Mouse (Mus musculus) kidney, postnatal 4 days (tissue): ENCODE data around the gene Dhtkd1.
A peak's percentile ranks its signal among the peaks of the same experiment; 100 is the strongest.

Source experiments
- DNase-seq, 2 experiments: peaks; one replicate each; pipeline ENCODE4 v3.0.0; 2021; ENCODE audit warnings: mixed read lengths in 2 of 2

The Dhtkd1 gene

DNA sequence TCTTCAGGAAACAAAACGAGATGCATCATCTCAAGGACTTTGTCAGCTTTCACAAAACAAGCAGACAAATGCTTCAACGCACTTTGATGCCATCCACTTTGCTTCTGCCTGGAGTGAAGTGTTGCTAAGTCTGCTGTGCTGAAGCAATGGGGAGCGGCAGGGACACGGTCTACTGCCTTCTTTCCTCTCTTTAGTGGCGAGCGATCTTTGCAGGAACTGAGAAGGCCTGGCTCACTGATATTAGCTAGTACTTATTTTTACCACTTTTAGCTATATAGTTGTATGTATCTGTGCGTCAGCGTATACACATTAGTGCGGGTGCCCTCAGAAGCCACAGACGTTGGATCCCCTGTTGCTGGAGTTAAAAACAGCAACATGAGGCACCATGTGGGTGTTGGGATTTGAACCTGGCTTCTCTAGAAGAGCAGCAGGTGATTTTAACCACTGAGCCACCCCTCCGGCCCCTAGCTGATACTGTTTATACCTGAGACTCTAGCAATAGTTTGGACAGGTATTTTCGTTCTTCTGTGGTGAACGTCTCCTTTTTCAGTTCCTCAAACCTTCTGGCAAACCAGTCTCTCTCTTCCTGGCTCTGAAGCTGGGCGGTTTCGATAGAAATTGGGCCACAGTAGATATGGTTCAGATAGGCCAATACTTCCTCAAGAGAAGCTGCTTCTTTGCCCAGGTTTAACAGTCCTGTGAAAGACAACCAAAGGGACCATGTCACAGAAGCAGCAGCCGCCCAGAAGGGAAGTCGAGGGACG is 12.1 kb downstream of the Dhtkd1 start:
- DNase-seq = no peak

DNA sequence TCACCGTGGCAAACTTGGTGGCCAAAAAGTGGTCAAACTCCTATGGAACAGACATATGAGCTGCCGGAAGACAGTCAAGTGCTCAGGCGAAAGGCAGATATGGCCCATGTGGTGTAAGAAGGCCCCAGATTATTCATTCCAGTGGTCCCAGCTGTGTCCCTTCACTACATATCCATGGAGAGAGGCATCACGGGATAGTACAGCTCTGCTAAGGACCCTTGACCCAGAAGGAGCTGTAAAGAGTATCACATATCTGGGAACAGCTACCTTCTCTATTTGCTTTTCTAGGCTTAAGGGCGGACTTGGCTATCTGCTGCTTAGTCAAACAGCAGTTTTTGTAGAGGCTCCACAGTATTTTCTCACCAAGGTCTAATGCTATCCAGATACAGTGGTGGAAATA is 12.8 kb downstream of the Dhtkd1 start:
- DNase-seq = no peak

- no peak for DNase-seq
Observed at GRCm38 (mm10) chr2:5927481-5927880, 15.1 kb downstream of the Dhtkd1 start.

GRCm38 (mm10) chr2:5923786-5924185 is 18.8 kb downstream of the Dhtkd1 start:
- no peak for DNase-seq

- no peak for DNase-seq
Observed at GRCm38 (mm10) chr2:5922823-5923222, 19.8 kb downstream of the Dhtkd1 start.

DNA sequence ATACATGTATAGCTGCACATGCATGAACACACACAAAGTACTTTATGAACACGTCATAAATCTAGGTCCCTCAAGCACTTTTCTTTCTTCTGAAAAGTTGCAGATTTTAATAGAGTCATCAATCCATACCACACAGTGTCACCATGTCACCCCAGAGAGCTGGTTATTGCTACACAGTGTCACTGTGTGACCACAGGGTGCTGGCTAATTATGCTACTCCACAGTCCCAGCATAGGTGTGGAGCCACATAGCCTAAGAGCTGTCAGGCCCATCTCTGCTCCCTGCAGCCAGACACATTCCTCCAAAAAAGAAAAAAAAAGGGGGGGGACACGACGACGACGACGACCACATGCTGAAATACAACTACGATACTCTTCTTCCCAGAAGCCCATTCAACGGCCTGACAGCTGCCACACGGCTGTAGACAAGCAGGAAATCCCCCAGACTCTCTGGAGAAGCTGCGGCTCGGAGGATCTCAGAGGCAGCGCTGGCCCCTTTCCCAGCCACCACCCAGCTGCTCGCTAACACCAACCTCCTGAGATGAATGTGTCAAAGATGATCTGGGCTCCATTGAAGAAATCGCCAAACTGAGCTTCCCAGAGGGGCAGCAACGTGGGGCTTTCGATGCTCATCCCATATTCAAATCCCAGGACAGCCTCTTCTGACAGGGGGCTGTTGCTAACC is 31.2 kb downstream of the Dhtkd1 start:
- peak; percentile 21 to 24 for DNase-seq

DNA sequence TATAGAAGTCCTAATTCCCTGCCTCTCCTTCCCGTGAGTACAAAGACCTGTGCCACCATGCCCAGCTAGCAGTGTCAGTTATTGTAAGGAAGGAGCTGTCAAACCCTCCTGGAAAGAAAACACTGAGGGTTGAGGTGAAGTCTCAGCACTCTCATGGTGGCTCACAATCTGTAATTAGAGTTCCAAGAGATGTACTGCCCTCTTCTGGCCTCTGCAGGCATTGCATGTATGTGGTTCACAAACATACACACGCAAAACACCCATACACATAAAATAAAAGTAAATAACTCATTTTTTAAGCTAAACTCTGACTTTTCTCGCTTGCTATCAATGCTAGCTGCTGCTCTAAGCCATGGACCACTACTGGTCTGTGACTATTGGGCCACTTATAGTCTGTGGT is 36.0 kb downstream of the Dhtkd1 start:
- DNase-seq = peak; percentile 62 to 70

DNA sequence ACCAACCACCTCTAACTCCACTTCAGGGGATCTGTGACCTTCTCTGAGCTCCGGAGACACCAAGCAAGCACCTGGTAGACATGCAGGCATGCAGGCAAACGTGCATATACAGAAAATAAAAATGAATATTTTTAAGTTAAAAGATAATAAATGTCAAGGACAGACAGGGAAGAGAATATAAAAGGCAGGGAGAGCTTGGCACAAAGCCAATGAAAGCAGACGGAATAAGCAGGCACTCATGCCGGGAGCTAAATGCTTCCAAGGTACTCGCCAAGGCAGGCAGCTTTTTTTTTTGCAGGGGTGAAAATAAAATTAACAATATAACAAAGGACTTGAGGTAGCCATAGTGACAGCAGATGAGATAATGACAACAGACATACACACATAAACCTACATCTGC is 36.5 kb downstream of the Dhtkd1 start:
- DNase-seq = peak in 1 of 2 experiments; percentile 25

DNA sequence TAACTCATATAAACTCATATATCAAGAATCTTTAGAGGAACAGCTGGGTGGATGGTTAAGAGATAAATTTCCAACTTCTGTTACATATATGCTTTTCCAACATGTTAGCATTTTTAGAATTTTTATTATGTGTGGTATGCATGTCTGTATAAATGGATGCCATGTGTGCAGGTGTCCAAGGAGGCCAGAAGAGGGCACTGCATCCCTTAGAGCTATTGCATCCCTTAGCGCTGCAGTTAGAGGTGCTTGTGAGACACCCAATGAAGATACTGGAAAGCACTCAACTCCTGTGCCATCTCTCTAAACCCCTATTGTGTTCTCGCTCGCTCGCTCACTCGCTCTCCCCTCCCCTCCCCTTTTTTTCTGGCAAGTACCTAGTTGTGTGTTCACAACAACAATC is 42.4 kb downstream of the Dhtkd1 start:
- DNase-seq = peak; percentile 36 to 54

DNA sequence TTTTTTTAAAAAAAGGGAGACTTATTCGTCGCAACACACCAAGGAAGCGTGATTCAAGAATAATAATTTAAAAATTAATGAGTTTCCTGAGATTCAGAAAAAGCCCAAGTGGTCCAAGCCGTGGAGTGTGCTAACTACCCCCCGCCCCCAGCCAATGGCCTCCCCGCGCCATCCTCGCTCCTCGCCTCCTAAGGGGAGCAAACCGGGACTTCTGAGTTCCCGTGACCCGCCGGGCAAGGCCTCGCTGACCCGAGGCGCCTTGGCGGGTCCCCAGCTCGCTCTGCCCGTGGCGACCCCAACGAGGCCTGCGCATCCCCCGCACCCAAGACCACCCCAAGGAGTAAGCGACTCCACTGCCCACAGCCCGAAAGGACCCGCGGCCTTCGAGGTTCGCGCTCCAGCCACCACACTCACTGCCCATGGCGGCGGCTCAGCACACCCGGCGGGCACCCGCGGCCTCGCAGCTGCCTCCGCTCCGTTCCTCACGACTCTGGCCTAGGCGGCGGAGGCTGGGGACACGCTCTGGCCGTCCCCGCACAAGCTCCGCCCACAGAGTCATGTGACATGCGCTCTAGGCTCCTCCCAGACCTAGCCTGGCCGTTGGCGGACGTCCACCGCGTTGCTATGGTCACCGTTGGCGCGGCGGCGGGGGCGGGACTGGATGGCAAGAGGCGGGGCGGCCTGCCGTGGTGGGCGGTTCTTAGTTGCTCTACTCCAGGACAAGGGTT is 47.6 kb downstream of the Dhtkd1 start, which contains the start of gene Sec61a2:
TSS of gene Sec61a2 (minus strand) at position 590 of the 728 bp plus-strand sequence.
- DNase-seq = peak; percentile 100

DNA sequence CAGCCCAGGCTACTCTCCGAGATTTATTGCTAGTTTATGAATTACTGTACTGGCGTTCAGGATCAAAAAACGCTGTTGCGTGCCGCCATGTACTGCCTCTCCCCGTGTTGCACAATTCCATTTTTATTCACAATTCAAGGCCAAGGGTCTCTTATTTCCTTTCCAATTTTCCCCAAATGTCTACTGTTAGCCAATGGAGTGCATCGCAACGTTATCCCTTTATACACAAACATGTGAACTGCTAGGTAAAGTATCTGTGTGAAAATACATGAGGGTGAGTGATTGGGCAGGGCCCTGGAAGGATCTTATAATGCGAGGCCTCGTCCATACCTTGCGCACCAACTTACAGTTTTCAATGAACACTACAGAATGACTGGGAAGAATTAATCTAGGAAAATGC is 48.3 kb downstream of the Dhtkd1 start:
- DNase-seq = peak in 1 of 2 experiments; percentile 12

- DNase-seq = no peak
Observed at GRCm38 (mm10) chr2:5889412-5889811, 53.2 kb downstream of the Dhtkd1 start.

DNA sequence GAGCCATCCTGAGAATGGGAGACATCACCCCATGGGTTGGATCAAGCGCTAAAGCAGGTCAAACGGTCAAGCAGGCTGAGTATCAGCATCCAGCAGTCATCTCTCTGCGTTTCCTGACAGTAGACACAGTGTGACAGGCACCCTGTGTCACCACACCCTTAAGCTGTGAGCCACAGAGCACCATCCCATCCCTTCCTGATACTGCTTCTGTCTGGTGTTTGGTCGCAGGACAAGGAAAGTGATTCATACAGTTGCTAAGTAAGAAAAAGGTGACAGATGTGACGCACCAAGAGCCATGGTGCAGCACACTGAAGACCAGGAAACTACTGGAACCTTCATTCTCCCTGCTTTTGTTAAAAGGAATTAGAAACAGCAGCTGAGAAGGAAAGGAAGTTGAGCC is 53.7 kb downstream of the Dhtkd1 start:
- DNase-seq = no peak

GRCm38 (mm10) chr2:5877446-5877845 is 65.1 kb downstream of the Dhtkd1 start:
- no peak for DNase-seq

DNA sequence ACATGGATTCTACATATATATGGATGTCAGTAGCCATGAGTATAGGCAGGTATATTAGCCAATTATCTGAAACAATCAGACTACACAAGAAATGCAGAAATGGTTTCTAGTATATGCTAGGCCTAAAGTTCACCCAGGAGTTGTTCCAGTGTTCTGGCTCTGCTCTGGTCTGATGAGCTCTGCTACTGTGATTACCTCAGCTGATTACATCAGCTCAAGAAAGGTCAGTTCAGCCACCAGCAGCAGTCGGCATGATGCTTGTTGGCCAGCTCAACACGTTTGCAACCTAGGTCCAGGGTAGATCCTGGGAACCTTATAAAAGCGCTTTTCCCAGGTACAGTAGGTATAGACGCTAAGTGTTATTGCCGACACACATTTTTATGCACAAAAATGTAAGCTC is 72.8 kb downstream of the Dhtkd1 start:
- DNase-seq = no peak

DNA sequence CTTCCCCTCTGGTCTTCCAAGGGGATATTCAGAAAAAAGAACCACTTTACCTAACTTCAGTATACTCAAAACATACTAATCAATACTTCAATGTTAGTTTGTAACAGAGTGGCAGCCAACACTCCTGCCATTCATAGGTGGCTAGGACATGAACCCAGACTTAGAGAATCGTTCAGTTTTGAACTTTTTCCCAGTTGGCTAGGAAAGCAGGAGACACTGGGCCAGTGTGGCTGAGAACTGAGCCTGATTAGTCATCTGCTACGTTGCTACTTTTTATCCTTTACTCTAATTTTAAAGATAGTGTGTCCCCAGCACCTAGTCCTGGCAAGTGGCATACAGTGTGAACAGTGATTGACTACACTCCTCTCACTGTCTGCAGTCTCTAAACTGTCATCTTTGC is 74.9 kb downstream of the Dhtkd1 start:
- DNase-seq = no peak

DNA sequence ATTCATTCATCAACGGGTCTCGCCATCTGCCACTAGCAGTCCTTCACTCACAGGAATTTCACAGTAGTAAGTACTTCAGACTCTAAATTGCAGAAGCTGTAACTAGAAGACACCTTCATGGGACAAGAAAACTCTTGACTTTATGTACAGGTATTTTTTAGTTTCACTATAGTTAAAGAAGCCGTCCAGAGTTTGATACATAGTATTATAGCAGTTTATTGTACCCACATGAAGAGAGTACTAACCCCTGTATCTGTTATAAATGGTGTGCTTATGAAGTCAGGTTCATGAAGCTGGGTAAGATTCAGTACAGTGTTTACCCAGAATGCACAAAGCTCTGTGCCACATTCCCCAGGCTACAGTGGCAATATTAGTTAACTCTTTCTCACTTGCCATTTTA is 79.8 kb downstream of the Dhtkd1 start, which contains the start of gene Gm13199:
TSS of gene Gm13199 (minus strand) at position 101 of the 400 bp plus-strand sequence.
- DNase-seq = no peak

- no peak for DNase-seq
Observed at GRCm38 (mm10) chr2:5851866-5852265, 90.7 kb downstream of the Dhtkd1 start.

DNA sequence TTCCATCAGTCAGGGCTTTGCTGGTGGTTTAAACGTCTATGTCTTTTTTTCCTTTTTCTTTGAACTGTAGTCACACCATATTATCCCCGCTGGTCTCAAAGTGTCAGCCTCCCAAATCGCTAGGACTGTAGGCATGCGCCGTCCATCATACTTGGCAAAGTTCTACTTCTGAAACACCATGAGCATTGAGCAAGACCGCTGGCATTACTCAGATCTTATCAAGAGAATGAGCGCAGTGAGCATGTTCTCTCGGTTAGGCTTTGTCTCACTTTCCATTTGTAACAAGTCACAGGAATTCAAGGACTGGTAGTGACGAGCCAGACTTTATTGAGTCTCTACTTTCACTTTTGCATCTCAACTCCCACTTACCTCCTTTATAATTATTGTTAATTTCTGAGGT is 91.5 kb downstream of the Dhtkd1 start:
- DNase-seq = no peak
